8 mouse cellular contexts compared by ENCODE assay signal in the genomic region with DNA sequence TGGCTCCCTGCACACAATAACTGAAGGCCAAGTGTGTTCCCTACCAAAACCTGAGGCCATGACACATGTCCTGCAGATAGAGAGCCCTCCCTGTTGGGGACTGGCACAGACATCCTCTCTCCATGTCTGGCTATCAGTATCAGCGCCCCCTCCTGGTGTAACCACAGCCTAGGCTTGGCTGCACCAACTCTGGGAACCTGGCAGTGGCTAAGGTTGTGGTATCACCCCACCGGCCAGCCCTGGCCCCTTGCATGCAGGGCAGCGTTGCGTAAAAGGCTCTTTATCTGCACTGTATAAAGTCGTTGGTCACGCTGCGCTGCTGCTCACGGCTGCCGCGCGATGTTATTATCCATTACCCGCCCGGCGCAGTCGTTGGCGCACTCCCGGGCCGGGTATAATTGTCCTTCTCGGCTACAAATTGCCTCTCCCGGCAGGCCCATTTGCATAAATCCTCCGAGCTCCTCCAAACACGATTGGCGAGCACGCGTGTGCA. TPM values are rescaled to one million over a fixed set of nuclear protein-coding genes. Genes with fewer than 3 reads are reported as not detected.
DNase-seq lines count a peak whose midpoint lies in the region; ATAC-seq lines count a peak whose summit lies in the region.

No protein-coding gene starts in this region.

- H3K27ac ChIP-seq in heart, embryonic 12.5 days (ENCODE audit: poor library complexity, severe bottlenecking) = no peak overlapping the region
- peak overlapping the region; percentile 40 for H3K27ac ChIP-seq in midbrain, embryonic 11.5 days (ENCODE audit: low read depth, low read length)

- peak; percentile 47 to 57 for DNase-seq in heart, adult 18-20 months
- DNase-seq in NIH3T3 (ENCODE audit: low read depth) = peak; percentile 59
- peak; percentile 86 to 91 for DNase-seq in cerebellum, postnatal 14 days
- DNase-seq in gastrocnemius, postnatal 14 days = peak; percentile 77
- peak; percentile 55 to 78 for DNase-seq in kidney, postnatal 36 days
- DNase-seq in midbrain, embryonic 11.5 days (ENCODE audit: low spot score, missing footprints) = peak; percentile 91
- peak; percentile 36 to 38 for DNase-seq in thymus, postnatal 36 days

- H3K9ac ChIP-seq in heart, embryonic 12.5 days = no peak overlapping the region
- H3K9ac ChIP-seq in midbrain, embryonic 11.5 days (ENCODE audit: low read length) = peak overlapping the region; percentile 20; the same call in 1 of the 2 replicates

- peaks cover 87% of the 10 kb centered on the region for H3K36me3 ChIP-seq in heart, embryonic 12.5 days
- H3K36me3 ChIP-seq in midbrain, embryonic 11.5 days (ENCODE audit: control insufficient read depth, insufficient read depth, low read length) = peaks cover 48% of the 10 kb centered on the region

- no peak overlapping the region for H3K4me2 ChIP-seq in heart, embryonic 12.5 days
- 0 out of 2 replicates have a peak overlapping the region, but pooled peaks have one; percentile 13 for H3K4me2 ChIP-seq in midbrain, embryonic 11.5 days

- no peak for ATAC-seq in heart, embryonic 12.5 days (ENCODE audit: insufficient number of reproducible peaks, low FRiP score)
- peak; percentile 80 for ATAC-seq in midbrain, embryonic 11.5 days (ENCODE audit: low FRiP score)

- H3K9me3 ChIP-seq in heart, embryonic 12.5 days (replicated peaks) = no peaks in the 10 kb centered on the region
- H3K9me3 ChIP-seq in midbrain, embryonic 11.5 days (ENCODE audit: control insufficient read depth, low read length) = no peaks in the 10 kb centered on the region

- H3K4me3 ChIP-seq in heart, embryonic 12.5 days = no peak overlapping the region
- H3K4me3 ChIP-seq in midbrain, embryonic 11.5 days (ENCODE audit: low read depth, low read length) = no peak overlapping the region

- peaks cover 42% of the 10 kb centered on the region for H3K4me1 ChIP-seq in heart, embryonic 12.5 days (replicated peaks)
- peaks cover 19% of the 10 kb centered on the region for H3K4me1 ChIP-seq in midbrain, embryonic 11.5 days (ENCODE audit: control insufficient read depth, insufficient read depth, low read length)

- WGBS in heart, embryonic 12.5 days = 87% methylated on average over 25 of the region's 25 CpGs
- WGBS in midbrain, embryonic 11.5 days = 46% methylated on average over 25 of the region's 25 CpGs

- H3K27me3 ChIP-seq in heart, embryonic 12.5 days (replicated peaks) = no peaks in the 10 kb centered on the region
- H3K27me3 ChIP-seq in midbrain, embryonic 11.5 days (ENCODE audit: control insufficient read depth, insufficient read depth, low read length) = no peaks in the 10 kb centered on the region

- intact Hi-C loops in gastrocnemius, postnatal 14 days (cut with DNase I; ENCODE audit: low total_unique reads) = no loop called here

RNA-seq across cellular contexts. Expression of a gene that starts 47.6 kb away (rescaled TPM):
- total RNA-seq in heart, adult 18-20 months (2021) = 1 to 10 TPM; 3.5 to 5.0 TPM
- polyA plus RNA-seq in heart, embryonic 12.5 days (2016; fragmentation: Nextera tagmentation; extraction: Ambion mirVana) = 6.5 and 7.6 TPM in 2 replicates
- total RNA-seq in gastrocnemius, postnatal 14 days (2021) = 1 to 10 TPM; 3.4 to 8.1 TPM
- 17.6 and 20.6 TPM in 2 replicates for polyA plus RNA-seq in midbrain, embryonic 11.5 days (2014; fragmentation: Nextera tagmentation; extraction: Ambion mirVana)

Comparison
In these comparisons a context has a peak if more than half of its experiments do, and no peak if none do; other contexts are left out.
1. DNase-seq: peak in every context shown above with its lines; median percentile 91 in midbrain, embryonic 11.5 days; 88 in cerebellum, postnatal 14 days; 77 in gastrocnemius, postnatal 14 days; 66 in kidney, postnatal 36 days; 59 in NIH3T3; 52 in heart, adult 18-20 months; 37 in thymus, postnatal 36 days.